Mouse (Mus musculus): ENCODE results near the gene Cbl.

DNA sequence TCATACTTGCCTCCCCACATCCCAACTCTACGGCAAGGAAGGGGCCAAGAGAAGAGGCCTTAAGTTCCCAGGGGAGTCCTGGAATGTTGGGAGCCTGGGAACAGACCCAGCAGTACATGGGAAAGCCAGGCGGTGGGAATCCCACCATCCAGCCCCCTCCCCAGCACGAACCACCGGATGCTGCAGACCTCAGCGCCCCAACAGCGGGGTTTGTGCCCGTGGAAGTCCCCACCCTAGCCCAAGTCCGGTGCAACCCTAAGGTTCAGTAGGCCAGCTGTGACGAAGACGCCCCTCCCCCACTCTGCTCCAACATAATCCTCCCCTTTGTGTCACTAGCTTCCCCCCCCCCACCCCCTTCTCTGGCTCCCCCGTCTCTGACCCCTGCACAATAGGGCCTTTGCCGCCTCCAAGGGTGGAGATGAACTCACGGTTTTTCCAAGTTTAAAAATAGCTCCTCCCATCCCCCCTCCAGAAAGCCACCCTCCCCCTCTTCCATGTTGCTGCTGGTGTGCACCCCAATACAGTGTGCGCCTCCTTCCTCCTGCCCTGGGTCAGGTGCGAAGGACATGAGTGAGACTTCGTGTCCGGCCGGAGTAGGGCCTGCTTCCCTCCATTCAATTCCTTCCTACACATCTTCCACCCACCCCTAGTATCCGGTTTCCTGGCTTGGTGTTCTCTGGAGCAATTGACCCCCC is 103.1 kb downstream of the Cbl start:
- no peak for TF ChIP-seq CTCF (IDR thresholded peaks at IDR 0.05; ENCODE audit: borderline replicate concordance, extremely low read depth, insufficient read depth, insufficient read length)
- no peak for TF ChIP-seq POLR2A (IDR thresholded peaks at IDR 0.05; ENCODE audit: borderline replicate concordance, extremely low read depth, insufficient read depth, insufficient read length, poor library complexity, severe bottlenecking)
